Mouse (Mus musculus) ES-E14 (cell line): Measurements from ENCODE around the gene Cox10.

Experiments used
- HCFC1 ChIP-seq: IDR thresholded peaks from 2 replicates; pipeline ENCODE4 v1.6.1; 2012; ENCODE audit warnings: low read length, inconsistent platforms, borderline replicate concordance; ENCODE audit not compliant: insufficient read depth
- MAFK ChIP-seq: IDR thresholded peaks from 2 replicates; pipeline ENCODE4 v1.6.1; 2014; ENCODE audit warnings: mild to moderate bottlenecking, low read depth, low read length, inconsistent platforms; ENCODE audit not compliant: insufficient read depth
- ZC3H11A ChIP-seq: IDR thresholded peaks from 2 replicates; pipeline ENCODE4 v1.6.1; 2012; ENCODE audit warnings: low read depth, mild to moderate bottlenecking, inconsistent platforms, low read length, borderline replicate concordance
- ZNF384 ChIP-seq: IDR thresholded peaks from 2 replicates; pipeline ENCODE4 v1.6.1; 2012; ENCODE audit warnings: low read depth, low read length, inconsistent platforms

GRCm38 (mm10) chr11:64045041-64045440, 34.2 kb downstream of the Cox10 start:
- no peak for TF ChIP-seq MAFK
- no peak for TF ChIP-seq ZNF384
- no peak for TF ChIP-seq ZC3H11A
- no peak for TF ChIP-seq HCFC1
